Mouse (Mus musculus) embryonic facial prominence, embryonic 11.5 days (tissue): Measurements from ENCODE around the gene Frmd4a. TPM values are rescaled to one million over a fixed set of nuclear protein-coding genes. Genes with fewer than 3 reads are reported as not detected.

Source experiments
- ATAC-seq: fragments of 200-750 bp; cut with Nextera tagmentation; replicated peaks from 2 replicates; pipeline ENCODE4 v1.8.0; 2017; ENCODE audit warnings: low read depth; ENCODE audit not compliant: insufficient number of reproducible peaks, low FRiP score, low TSS enrichment
- DNase-seq: peaks from one replicate; pipeline ENCODE4 v3.0.0-alpha.2; 2015; ENCODE audit warnings: low spot score
- H3K27ac ChIP-seq: fragments of 300-500 bp; sonication (generic); replicated peaks from 2 replicates; pipeline ENCODE4 v1.5.1; 2014; ENCODE audit warnings: mild to moderate bottlenecking, low read depth, low read length, control low read depth
- H3K27me3 ChIP-seq: fragments of 300-500 bp; sonication (generic); 2 replicates; pipeline ENCODE4 v1.6.1; 2014; ENCODE audit warnings: mild to moderate bottlenecking, low read length, moderate library complexity, mixed read lengths; ENCODE audit not compliant: control insufficient read depth, insufficient read depth
- H3K36me3 ChIP-seq: fragments of 300-500 bp; sonication (generic); replicated peaks from 2 replicates; pipeline ENCODE4 v1.6.1; 2014; ENCODE audit warnings: low read depth, mild to moderate bottlenecking, low read length, moderate library complexity, mixed read lengths; ENCODE audit not compliant: control insufficient read depth, insufficient read depth
- H3K4me1 ChIP-seq: fragments of 300-500 bp; sonication (generic); 2 replicates; pipeline ENCODE4 v1.6.1; 2014; ENCODE audit warnings: low read length, mixed read lengths; ENCODE audit not compliant: control insufficient read depth, insufficient read depth
- H3K4me2 ChIP-seq: fragments of 300-500 bp; sonication (generic); 2 replicates; pipeline ENCODE4 v1.6.1; 2014; ENCODE audit warnings: low read depth, mild to moderate bottlenecking, control low read depth, low read length, moderate library complexity
- H3K4me3 ChIP-seq: fragments of 300-500 bp; sonication (generic); 2 replicates; pipeline ENCODE4 v1.5.1; 2014; ENCODE audit warnings: low read depth, low read length, control low read depth
- H3K9ac ChIP-seq: fragments of 300-500 bp; sonication (generic); replicated peaks from 2 replicates; pipeline ENCODE4 v1.6.1; 2014; ENCODE audit warnings: mild to moderate bottlenecking, control low read depth, low read length
- H3K9me3 ChIP-seq: fragments of 300-500 bp; sonication (generic); replicated peaks from 2 replicates; pipeline ENCODE4 v1.6.1; 2016; ENCODE audit warnings: mild to moderate bottlenecking, low read length, inconsistent platforms, mixed read lengths; ENCODE audit not compliant: control insufficient read depth
- WGBS: fragments of 180-500 bp; shearing (Covaris S2); extraction: QIAGEN DNeasy Blood & Tissue Kit; methylation state at CpG from one replicate; pipeline ENCODE4 v1.1.7; 2014; 5-methylcytosine and 5-hydroxymethylcytosine counted together
- polyA plus RNA-seq: library from polyadenylated mRNA; unstranded; fragments of >200 nt; fragmentation: Nextera tagmentation; extraction: Ambion mirVana; gene quantifications from 2 replicates; pipeline ENCODE4 v1.2.1, GENCODE M21; 2014

Frmd4a gene
- polyA plus RNA-seq, 1 experiment from 2014 or later: 38.5 TPM

- no peaks in the 10 kb centered on the region; the same call in 1 of the 2 replicates for H3K4me1 ChIP-seq
- ATAC-seq (peak; percentile 90), DNase-seq (peak; percentile 99)
- WGBS: 3% methylated on average over 19 of the region's 19 CpGs
- H3K27ac ChIP-seq: peak overlapping the region; percentile 93
- peak overlapping the region; percentile 11; the same call in 1 of the 2 replicates for H3K4me3 ChIP-seq
- H3K9me3 ChIP-seq: no peaks in the 10 kb centered on the region
- no peaks in the 10 kb centered on the region for H3K36me3 ChIP-seq
- no peaks in the 10 kb centered on the region for H3K27me3 ChIP-seq
- H3K4me2 ChIP-seq: peak overlapping the region; percentile 30
- H3K9ac ChIP-seq: peak overlapping the region; percentile 37
These were observed 281.1 kb downstream of the Frmd4a start for GRCm38 (mm10) chr2:4298325-4299215.

GRCm38 (mm10) chr2:4299593-4299992, 282.1 kb downstream of the Frmd4a start:
- no peaks in the 10 kb centered on the region; the same call in 1 of the 2 replicates for H3K4me1 ChIP-seq
- no peaks in the 10 kb centered on the region for H3K36me3 ChIP-seq
- WGBS: 37% methylated on average over 12 of the region's 12 CpGs
- H3K27ac ChIP-seq: peak overlapping the region; percentile 93
- H3K4me3 ChIP-seq: no peak overlapping the region; the same call in 1 of the 2 replicates
- ATAC-seq: no peak
- H3K9me3 ChIP-seq: no peaks in the 10 kb centered on the region
- H3K4me2 ChIP-seq: peak overlapping the region; percentile 7
- peak overlapping the region; percentile 37 for H3K9ac ChIP-seq
- peak; percentile 23 for DNase-seq
- no peaks in the 10 kb centered on the region for H3K27me3 ChIP-seq

GRCm38 (mm10) chr2:4300383-4300811, 282.9 kb downstream of the Frmd4a start:
- peak overlapping the region; percentile 65 for H3K9ac ChIP-seq
- peak overlapping the region; percentile 59 for H3K4me2 ChIP-seq
- no peaks in the 10 kb centered on the region for H3K27me3 ChIP-seq
- no peaks in the 10 kb centered on the region for H3K9me3 ChIP-seq
- H3K4me1 ChIP-seq: no peaks in the 10 kb centered on the region; the same call in 1 of the 2 replicates
- H3K27ac ChIP-seq: peak overlapping the region; percentile 93
- 13% methylated on average over 13 of the region's 13 CpGs for WGBS
- H3K36me3 ChIP-seq: no peaks in the 10 kb centered on the region
- DNase-seq (peak; percentile 67), ATAC-seq (no peak)
- peak overlapping the region; percentile 48 for H3K4me3 ChIP-seq

- peak overlapping the region; percentile 48 for H3K4me3 ChIP-seq
- no peaks in the 10 kb centered on the region for H3K36me3 ChIP-seq
- H3K4me1 ChIP-seq: no peaks in the 10 kb centered on the region; the same call in 1 of the 2 replicates
- H3K27ac ChIP-seq: peak overlapping the region; percentile 93
- peak overlapping the region; percentile 65 for H3K9ac ChIP-seq
- no peaks in the 10 kb centered on the region for H3K9me3 ChIP-seq
- no peaks in the 10 kb centered on the region for H3K27me3 ChIP-seq
- H3K4me2 ChIP-seq: peak overlapping the region; percentile 59
- DNase-seq (peak; percentile 50), ATAC-seq (no peak)
- WGBS: 13% methylated on average over 8 of the region's 8 CpGs
These were observed 283.3 kb downstream of the Frmd4a start for GRCm38 (mm10) chr2:4300816-4301215.

- Histone ChIP-seq H3K27ac (peak overlapping the region; percentile 93), H3K36me3 (no peaks in the 10 kb centered on the region), H3K27me3 (no peaks in the 10 kb centered on the region), H3K9ac (peak overlapping the region; percentile 68), H3K4me2 (peak overlapping the region; percentile 45), H3K9me3 (no peaks in the 10 kb centered on the region), H3K4me1 (no peaks in the 10 kb centered on the region; the same call in 1 of the 2 replicates), H3K4me3 (peak overlapping the region; percentile 48)
- no peak for ATAC-seq
- DNase-seq: peak; percentile 11
- WGBS: 8% methylated on average over 5 of the region's 6 CpGs
These were observed 283.7 kb downstream of the Frmd4a start for GRCm38 (mm10) chr2:4301256-4301655.

- Histone ChIP-seq H3K4me3 (peak overlapping the region; percentile 48), H3K36me3 (no peaks in the 10 kb centered on the region), H3K27ac (peak overlapping the region; percentile 93), H3K4me1 (no peaks in the 10 kb centered on the region; the same call in 1 of the 2 replicates), H3K4me2 (peak overlapping the region; percentile 45), H3K9me3 (no peaks in the 10 kb centered on the region), H3K27me3 (no peaks in the 10 kb centered on the region), H3K9ac (peak overlapping the region; percentile 68)
- ATAC-seq: no peak
- DNase-seq: peak; percentile 48
- WGBS: 20% methylated on average over 7 of the region's 7 CpGs
These were observed 284.2 kb downstream of the Frmd4a start for GRCm38 (mm10) chr2:4301692-4302091.

GRCm38 (mm10) chr2:4302119-4302518, 284.6 kb downstream of the Frmd4a start:
- Histone ChIP-seq H3K36me3 (no peaks in the 10 kb centered on the region), H3K4me3 (peak overlapping the region; percentile 48), H3K9me3 (no peaks in the 10 kb centered on the region), H3K9ac (no peak overlapping the region), H3K27me3 (no peaks in the 10 kb centered on the region), H3K4me1 (no peaks in the 10 kb centered on the region), H3K27ac (peak overlapping the region; percentile 93; the same call in 1 of the 2 replicates), H3K4me2 (peak overlapping the region; percentile 45)
- ATAC-seq (no peak), DNase-seq (no peak)
- 77% methylated on average over 3 of the region's 3 CpGs for WGBS

GRCm38 (mm10) chr2:4307076-4307475, 289.6 kb downstream of the Frmd4a start:
- Histone ChIP-seq H3K4me3 (no peak overlapping the region), H3K27me3 (no peaks in the 10 kb centered on the region), H3K4me1 (no peaks in the 10 kb centered on the region), H3K9ac (no peak overlapping the region), H3K27ac (no peak overlapping the region), H3K4me2 (no peak overlapping the region), H3K36me3 (no peaks in the 10 kb centered on the region), H3K9me3 (no peaks in the 10 kb centered on the region)
- DNase-seq (no peak), ATAC-seq (no peak)
- WGBS: 84% methylated on average over 6 of the region's 6 CpGs
